Mouse (Mus musculus) stomach, postnatal 0 days (tissue): ENCODE measurements around the gene Gtf2a1.

ENCODE experiments used
- CTCF ChIP-seq: IDR thresholded peaks from 2 replicates; pipeline ENCODE4 v1.5.1; 2016; ENCODE audit warnings: antibody characterized with exemption, low read depth, mild to moderate bottlenecking, moderate library complexity
- EP300 ChIP-seq: optimal IDR thresholded peaks from 2 replicates; pipeline ENCODE3; 2016; ENCODE audit warnings: antibody characterized with exemption

DNA sequence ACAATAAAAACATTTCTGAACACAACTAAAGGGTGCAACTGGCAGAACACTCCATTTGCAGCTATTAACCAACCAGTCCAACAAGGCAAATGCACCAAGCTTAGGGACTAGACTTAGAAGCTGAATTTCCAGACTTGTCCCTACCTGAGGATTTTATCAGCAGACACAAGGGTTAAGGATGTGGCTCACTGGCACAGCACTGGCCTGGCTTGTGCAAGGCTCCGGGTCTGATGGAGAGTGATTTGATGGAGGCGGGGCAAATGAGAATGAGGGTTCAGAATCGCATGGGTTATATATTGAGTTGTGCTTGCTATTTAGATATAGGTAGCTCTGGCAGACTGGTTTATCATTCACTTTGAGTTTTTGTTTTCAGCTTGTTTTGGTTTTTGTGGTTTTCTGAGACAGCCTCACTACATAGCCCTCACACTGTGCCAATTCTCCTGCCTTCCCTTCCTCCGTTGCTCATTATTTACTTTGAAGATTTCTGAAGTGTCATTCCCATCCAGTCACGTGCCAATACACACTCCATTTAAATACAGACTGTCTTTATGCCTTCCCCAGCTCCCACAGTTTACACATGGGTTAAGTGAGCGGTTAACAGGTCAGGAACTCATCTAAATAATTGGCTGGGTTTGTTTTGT, 7.8 kb downstream of the Gtf2a1 start:
- TF ChIP-seq CTCF (no peak), EP300 (no peak)
